23 mouse cellular contexts compared by ENCODE assay signal in the genomic region with DNA sequence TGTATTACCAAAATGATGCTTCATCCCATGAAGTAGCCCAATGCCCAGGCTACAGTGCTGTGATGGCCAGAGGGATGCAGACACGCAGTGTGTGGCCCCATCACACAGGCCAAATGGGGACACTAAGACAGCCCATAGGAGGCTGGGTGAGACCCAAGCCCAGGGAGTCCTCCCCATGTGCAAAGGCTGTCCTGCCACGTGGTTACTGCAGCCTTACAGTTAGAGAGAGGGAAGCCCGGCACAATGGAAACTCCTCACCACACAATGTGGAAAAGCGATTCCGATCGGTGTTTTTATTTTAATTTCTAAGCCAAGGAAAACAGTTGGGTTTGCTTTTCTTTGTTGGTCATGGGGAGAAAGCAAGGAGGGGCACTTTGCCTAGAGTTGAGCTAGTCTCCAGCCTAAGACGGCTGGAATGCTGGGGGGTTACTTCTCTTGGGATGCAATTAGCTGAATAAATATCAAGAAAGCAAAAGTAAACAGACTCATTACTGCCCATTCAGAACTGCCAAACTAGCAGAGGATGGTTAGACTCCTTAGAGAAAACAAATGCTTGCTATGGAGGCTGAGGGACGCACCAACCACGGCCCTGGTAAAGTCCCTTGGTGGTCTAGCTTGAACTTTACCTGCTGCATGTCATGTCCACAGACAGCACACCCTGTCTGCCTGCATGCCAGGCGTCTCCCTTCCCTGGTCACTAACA. TPM values are rescaled to one million over a fixed set of nuclear protein-coding genes. Genes with fewer than 3 reads are reported as not detected.
DNase-seq lines count a peak whose midpoint lies in the region; ATAC-seq and TF ChIP-seq lines count a peak whose summit lies in the region.
"Had no signal": no experiment of that assay in that cellular context is flagged by ENCODE, and none has a peak within 500 bp of the region (broad histone marks: within the 10 kb centered on the region; RNA-seq: fewer than 3 reads in every experiment).

No protein-coding gene starts in this region.

- H3K4me3 ChIP-seq in gastrocnemius, adult 2 months, result no peak overlapping the region
- no peak overlapping the region for H3K4me3 ChIP-seq in heart, embryonic 15.5 days
- no peak overlapping the region for H3K4me3 ChIP-seq in limb, embryonic 13.5 days
- H3K4me3 ChIP-seq in limb, embryonic 10.5 days, result no peak overlapping the region
- H3K4me3 ChIP-seq in embryonic facial prominence, embryonic 10.5 days, result no peak overlapping the region
- H3K4me3 ChIP-seq: embryonic facial prominence, embryonic 13.5 days; intestine, embryonic 15.5 days; layer of hippocampus, adult 2 months; liver, embryonic 12.5 days; midbrain, embryonic 10.5 days had no signal

- TF ChIP-seq CTCF in gastrocnemius, adult 2 months (IDR thresholded peaks at IDR 0.05), result no peak

- peak overlapping the region; percentile 95 for H3K27ac ChIP-seq in gastrocnemius, adult 2 months
- H3K27ac ChIP-seq in heart, embryonic 15.5 days, result peak overlapping the region; percentile 18; the same call in 1 of the 2 replicates
- H3K27ac ChIP-seq in limb, embryonic 13.5 days, result 0 out of 2 replicates have a peak overlapping the region, but pooled peaks have one; percentile 22
- no peak overlapping the region for H3K27ac ChIP-seq in limb, embryonic 10.5 days
- H3K27ac ChIP-seq in embryonic facial prominence, embryonic 10.5 days (replicated peaks), result 0 out of 2 replicates have a peak overlapping the region, but pooled peaks have one; percentile 40
- H3K27ac ChIP-seq: embryonic facial prominence, embryonic 13.5 days; intestine, embryonic 15.5 days; layer of hippocampus, adult 2 months; liver, embryonic 12.5 days; midbrain, embryonic 10.5 days had no signal

- no peak for DNase-seq in gastrocnemius, adult 2 months
- DNase-seq in gastrocnemius, postnatal 10 days, result no peak
- no peak for DNase-seq in heart, postnatal 10 days
- no peak for DNase-seq in limb, embryonic 10.5 days (ENCODE audit: low spot score)
- DNase-seq in embryonic facial prominence, embryonic 10.5 days (ENCODE audit: low spot score), result no peak
- DNase-seq in right cerebral cortex, adult 18-20 months, result no peak
- DNase-seq: adrenal gland, postnatal 14 days; cerebellum, adult 2 months; cerebellum, postnatal 25 days; heart, postnatal 36 days; kidney, postnatal 25 days; lung, adult 18-20 months; right cerebral cortex, postnatal 25 days; spleen, adult 18-20 months had no signal

- 63% methylated on average over 10 of the region's 10 CpGs for WGBS in heart, embryonic 15.5 days
- WGBS in limb, embryonic 13.5 days, result 82% methylated on average over 10 of the region's 10 CpGs
- 84% methylated on average over 10 of the region's 10 CpGs for WGBS in limb, embryonic 10.5 days
- 72% methylated on average over 10 of the region's 10 CpGs for WGBS in embryonic facial prominence, embryonic 10.5 days

- H3K4me2 ChIP-seq in heart, embryonic 15.5 days, result no peak overlapping the region
- H3K4me2 ChIP-seq in limb, embryonic 13.5 days (replicated peaks), result no peak overlapping the region
- H3K4me2 ChIP-seq: embryonic facial prominence, embryonic 13.5 days; intestine, embryonic 15.5 days; liver, embryonic 12.5 days had no signal

- peaks cover 7% of the 10 kb centered on the region for H3K36me3 ChIP-seq in heart, embryonic 15.5 days
- peaks cover 56% of the 10 kb centered on the region for H3K36me3 ChIP-seq in limb, embryonic 13.5 days
- peaks cover 79% of the 10 kb centered on the region for H3K36me3 ChIP-seq in limb, embryonic 10.5 days
- H3K36me3 ChIP-seq in embryonic facial prominence, embryonic 10.5 days (replicated peaks), result peaks cover 54% of the 10 kb centered on the region
- H3K36me3 ChIP-seq: intestine, embryonic 15.5 days; liver, embryonic 12.5 days had no signal

- no peak for ATAC-seq in heart, embryonic 15.5 days (replicated peaks; ENCODE audit: insufficient number of reproducible peaks, insufficient read depth, low FRiP score, low read depth)
- ATAC-seq in limb, embryonic 13.5 days (ENCODE audit: low FRiP score, low read depth), result no peak
- ATAC-seq: forebrain, embryonic 14.5 days; hindbrain, embryonic 16.5 days; intestine, embryonic 15.5 days; liver, embryonic 12.5 days had no signal

- no peaks in the 10 kb centered on the region for H3K27me3 ChIP-seq in heart, embryonic 15.5 days
- H3K27me3 ChIP-seq in limb, embryonic 13.5 days, result no peaks in the 10 kb centered on the region
- no peaks in the 10 kb centered on the region for H3K27me3 ChIP-seq in limb, embryonic 10.5 days (ENCODE audit: low read depth, poor library complexity, severe bottlenecking)
- no peaks in the 10 kb centered on the region for H3K27me3 ChIP-seq in embryonic facial prominence, embryonic 10.5 days (replicated peaks; ENCODE audit: low read depth, poor library complexity, severe bottlenecking)
- H3K27me3 ChIP-seq: embryonic facial prominence, embryonic 13.5 days; intestine, embryonic 15.5 days; liver, embryonic 12.5 days had no signal

- H3K4me1 ChIP-seq in heart, embryonic 15.5 days (replicated peaks), result peaks cover 57% of the 10 kb centered on the region
- peaks cover 44% of the 10 kb centered on the region for H3K4me1 ChIP-seq in limb, embryonic 13.5 days
- H3K4me1 ChIP-seq in limb, embryonic 10.5 days, result peaks cover 37% of the 10 kb centered on the region
- H3K4me1 ChIP-seq in embryonic facial prominence, embryonic 10.5 days, result peaks cover 54% of the 10 kb centered on the region
- H3K4me1 ChIP-seq: liver, embryonic 12.5 days had no signal

- no peak overlapping the region for H3K9ac ChIP-seq in heart, embryonic 15.5 days
- no peak overlapping the region for H3K9ac ChIP-seq in limb, embryonic 13.5 days
- H3K9ac ChIP-seq: embryonic facial prominence, embryonic 13.5 days; intestine, embryonic 15.5 days; liver, embryonic 12.5 days had no signal

- intact Hi-C loops in gastrocnemius, adult 2 months (cut with DNase I), result no loop called here
- intact Hi-C loops in heart, postnatal 10 days (cut with DNase I), result no loop called here

- no peaks in the 10 kb centered on the region for H3K9me3 ChIP-seq in heart, embryonic 15.5 days (replicated peaks)
- H3K9me3 ChIP-seq in limb, embryonic 13.5 days, result no peaks in the 10 kb centered on the region
- no peaks in the 10 kb centered on the region for H3K9me3 ChIP-seq in limb, embryonic 10.5 days (replicated peaks)
- H3K9me3 ChIP-seq in embryonic facial prominence, embryonic 10.5 days, result no peaks in the 10 kb centered on the region
- H3K9me3 ChIP-seq: embryonic facial prominence, embryonic 13.5 days; intestine, embryonic 15.5 days; liver, embryonic 12.5 days; midbrain, embryonic 10.5 days had no signal

RNA-seq across cellular contexts. Expression of a gene that starts 7.9 kb away (rescaled TPM):
- total RNA-seq in gastrocnemius, adult 2 months (2021), result 10 to 100 TPM; 20.6 to 47.1 TPM
- 100 to 1,000 TPM; 258 to 272 TPM for total RNA-seq in gastrocnemius, postnatal 10 days (2021)
- polyA plus RNA-seq in heart, embryonic 15.5 days (2015; fragmentation: Nextera tagmentation; extraction: Ambion mirVana), result 59.1 and 77.0 TPM in 2 replicates
- 100 to 1,000 TPM; 135 to 141 TPM for total RNA-seq in heart, postnatal 10 days (2021)
- polyA plus RNA-seq in limb, embryonic 13.5 days (2015; fragmentation: Nextera tagmentation; extraction: Ambion mirVana), result 69.7 and 76.0 TPM in 2 replicates
- polyA plus RNA-seq in limb, embryonic 10.5 days (2016; fragmentation: Nextera tagmentation; extraction: Ambion mirVana), result 40.1 and 51.8 TPM in 2 replicates
- 30.1 and 33.8 TPM in 2 replicates for polyA plus RNA-seq in embryonic facial prominence, embryonic 10.5 days (2016; fragmentation: Nextera tagmentation; extraction: Ambion mirVana)
